Mouse (Mus musculus): ENCODE results near the gene Hand2. TPM values are rescaled to one million over a fixed set of nuclear protein-coding genes. Genes with fewer than 3 reads are reported as not detected.

The Hand2 gene
- polyA plus RNA-seq, 1 experiment from 2014 or later = not detected

DNA sequence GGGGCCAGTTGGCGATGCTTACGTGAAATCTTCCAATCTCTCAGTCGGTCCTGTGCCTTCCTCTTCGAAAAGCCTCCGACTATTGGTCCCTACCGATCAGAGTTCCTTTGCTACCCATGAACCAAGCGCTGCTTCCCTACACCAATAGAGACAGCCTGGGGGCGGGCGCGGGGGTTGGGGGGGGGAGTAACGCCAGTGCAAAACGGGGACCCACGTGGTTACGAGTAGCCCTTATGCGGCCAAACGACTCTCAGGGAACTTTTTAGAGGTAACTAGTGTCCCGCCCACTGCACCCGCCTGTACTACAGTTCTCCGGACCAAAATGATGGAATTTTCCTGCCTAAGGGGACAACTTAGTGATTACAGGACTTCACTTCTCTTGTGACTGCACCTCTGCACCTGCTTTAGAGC lies 8.2 kb downstream of the Hand2 start:
- ATAC-seq = no peak
- no peak overlapping the region for H3K4me3 ChIP-seq (ENCODE audit: low read depth, low read length)
- peak overlapping the region; percentile 8 for H3K4me2 ChIP-seq (ENCODE audit: low read length)
- H3K27ac ChIP-seq (ENCODE audit: low read length) = no peak overlapping the region
- H3K9me3 ChIP-seq (replicated peaks; ENCODE audit: control insufficient read depth, low read length, poor library complexity, severe bottlenecking) = no peaks in the 10 kb centered on the region
- no peak overlapping the region for H3K9ac ChIP-seq (ENCODE audit: low read depth, low read length)
- H3K36me3 ChIP-seq (ENCODE audit: control insufficient read depth, insufficient read depth, low read length) = no peaks in the 10 kb centered on the region
- no peaks in the 10 kb centered on the region; the same call in 1 of the 2 replicates for H3K4me1 ChIP-seq (ENCODE audit: control insufficient read depth, insufficient read depth, low read length)
- WGBS = 1% methylated on average over 19 of the region's 19 CpGs
- H3K27me3 ChIP-seq (ENCODE audit: control insufficient read depth, insufficient read depth, low read depth, low read length) = peaks cover 64% of the 10 kb centered on the region

GRCm38 (mm10) chr8:57330106-57330505 lies 9.3 kb downstream of the Hand2 start:
- Histone ChIP-seq H3K27ac (ENCODE audit: low read length) (no peak overlapping the region), H3K4me3 (ENCODE audit: low read depth, low read length) (no peak overlapping the region), H3K4me1 (ENCODE audit: control insufficient read depth, insufficient read depth, low read length) (no peaks in the 10 kb centered on the region; the same call in 1 of the 2 replicates), H3K36me3 (ENCODE audit: control insufficient read depth, insufficient read depth, low read length) (no peaks in the 10 kb centered on the region), H3K27me3 (ENCODE audit: control insufficient read depth, insufficient read depth, low read depth, low read length) (peaks cover 62% of the 10 kb centered on the region), H3K9me3 (replicated peaks; ENCODE audit: control insufficient read depth, low read length, poor library complexity, severe bottlenecking) (no peaks in the 10 kb centered on the region), H3K9ac (ENCODE audit: low read depth, low read length) (no peak overlapping the region), H3K4me2 (ENCODE audit: low read length) (no peak overlapping the region)
- ATAC-seq = no peak
- 11% methylated on average over 2 of the region's 2 CpGs for WGBS

- ATAC-seq = 0 out of 2 replicates have a peak, but pooled peaks have one; percentile 34
- H3K9ac ChIP-seq (ENCODE audit: low read depth, low read length) = no peak overlapping the region
- WGBS = under 1% methylated on average over 29 of the region's 29 CpGs
Observed at GRCm38 (mm10) chr8:57331727-57332630, 11.2 kb downstream of the Hand2 start.

GRCm38 (mm10) chr8:57332676-57333482 lies 12.1 kb downstream of the Hand2 start:
- ATAC-seq = no peak
- no peak overlapping the region for H3K4me2 ChIP-seq (ENCODE audit: low read length)
- H3K4me1 ChIP-seq (ENCODE audit: control insufficient read depth, insufficient read depth, low read length) = no peaks in the 10 kb centered on the region; the same call in 1 of the 2 replicates
- peaks cover 69% of the 10 kb centered on the region for H3K27me3 ChIP-seq (ENCODE audit: control insufficient read depth, insufficient read depth, low read depth, low read length)
- H3K27ac ChIP-seq (ENCODE audit: low read length) = no peak overlapping the region
- H3K36me3 ChIP-seq (ENCODE audit: control insufficient read depth, insufficient read depth, low read length) = no peaks in the 10 kb centered on the region
- H3K9ac ChIP-seq (ENCODE audit: low read depth, low read length) = no peak overlapping the region
- under 1% methylated on average over 26 of the region's 26 CpGs for WGBS
- no peak overlapping the region for H3K4me3 ChIP-seq (ENCODE audit: low read depth, low read length)
- no peaks in the 10 kb centered on the region for H3K9me3 ChIP-seq (replicated peaks; ENCODE audit: control insufficient read depth, low read length, poor library complexity, severe bottlenecking)

More at GRCm38 (mm10) chr8:57331727-57332630, 11.2 kb downstream of the Hand2 start:
- Histone ChIP-seq H3K4me3 (ENCODE audit: low read depth, low read length) (no peak overlapping the region), H3K27ac (ENCODE audit: low read length) (no peak overlapping the region), H3K9me3 (replicated peaks; ENCODE audit: control insufficient read depth, low read length, poor library complexity, severe bottlenecking) (no peaks in the 10 kb centered on the region), H3K4me2 (ENCODE audit: low read length) (no peak overlapping the region), H3K36me3 (ENCODE audit: control insufficient read depth, insufficient read depth, low read length) (no peaks in the 10 kb centered on the region), H3K4me1 (ENCODE audit: control insufficient read depth, insufficient read depth, low read length) (no peaks in the 10 kb centered on the region; the same call in 1 of the 2 replicates), H3K27me3 (ENCODE audit: control insufficient read depth, insufficient read depth, low read depth, low read length) (peaks cover 64% of the 10 kb centered on the region)

GRCm38 (mm10) chr8:57333483-57333770 lies 12.6 kb downstream of the Hand2 start:
- H3K9ac ChIP-seq (ENCODE audit: low read depth, low read length) = no peak overlapping the region
- no peaks in the 10 kb centered on the region for H3K36me3 ChIP-seq (ENCODE audit: control insufficient read depth, insufficient read depth, low read length)
- no peak overlapping the region for H3K4me3 ChIP-seq (ENCODE audit: low read depth, low read length)
- H3K27ac ChIP-seq (ENCODE audit: low read length) = no peak overlapping the region
- no peaks in the 10 kb centered on the region for H3K9me3 ChIP-seq (replicated peaks; ENCODE audit: control insufficient read depth, low read length, poor library complexity, severe bottlenecking)
- no peak overlapping the region for H3K4me2 ChIP-seq (ENCODE audit: low read length)
- H3K27me3 ChIP-seq (ENCODE audit: control insufficient read depth, insufficient read depth, low read depth, low read length) = peaks cover 72% of the 10 kb centered on the region
- 0 out of 2 replicates have a peak, but pooled peaks have one; percentile 68 for ATAC-seq
- 0% methylated on average over 9 of the region's 9 CpGs for WGBS
- no peaks in the 10 kb centered on the region; the same call in 1 of the 2 replicates for H3K4me1 ChIP-seq (ENCODE audit: control insufficient read depth, insufficient read depth, low read length)

DNA sequence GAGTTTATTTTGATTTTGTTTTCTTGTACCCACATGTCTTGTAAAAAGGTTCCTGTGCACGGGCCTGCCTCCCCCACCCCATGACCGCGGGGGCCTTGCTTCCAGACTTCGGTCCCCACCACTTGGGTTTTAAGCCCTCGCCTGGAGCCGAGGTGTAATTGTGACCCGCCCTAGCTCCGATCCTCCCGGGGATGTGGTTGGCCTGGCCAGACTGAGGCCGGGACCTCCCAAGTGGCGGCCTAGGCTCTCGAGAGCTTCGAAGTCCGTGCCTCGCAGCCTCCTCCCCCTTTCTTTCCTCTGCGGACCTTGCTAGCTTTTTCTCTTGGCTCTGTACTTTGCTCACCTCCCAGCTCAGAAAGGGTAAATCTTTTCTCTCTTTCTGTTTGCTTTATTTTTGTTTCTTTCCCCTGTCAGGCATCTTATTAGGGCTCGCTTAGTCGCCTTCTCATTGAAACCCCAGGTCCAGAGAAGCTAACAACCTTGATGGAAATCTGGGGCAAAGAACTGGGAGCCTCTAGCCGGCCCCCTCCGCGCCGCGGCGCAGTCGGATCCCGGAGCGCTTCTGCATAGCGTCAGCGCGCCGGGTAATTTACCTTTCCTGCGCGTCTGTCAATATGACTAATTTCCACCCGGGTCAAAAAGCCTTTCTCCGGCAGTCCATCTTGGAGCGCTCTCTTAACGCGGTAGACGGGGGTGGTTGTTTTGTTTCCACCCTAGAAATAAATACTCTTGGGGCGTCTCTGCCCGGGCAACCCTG lies 13.2 kb downstream of the Hand2 start:
- Histone ChIP-seq H3K27me3 (ENCODE audit: control insufficient read depth, insufficient read depth, low read depth, low read length) (peaks cover 73% of the 10 kb centered on the region), H3K9me3 (replicated peaks; ENCODE audit: control insufficient read depth, low read length, poor library complexity, severe bottlenecking) (no peaks in the 10 kb centered on the region), H3K4me2 (ENCODE audit: low read length) (no peak overlapping the region), H3K9ac (ENCODE audit: low read depth, low read length) (no peak overlapping the region), H3K4me1 (ENCODE audit: control insufficient read depth, insufficient read depth, low read length) (no peaks in the 10 kb centered on the region), H3K36me3 (ENCODE audit: control insufficient read depth, insufficient read depth, low read length) (no peaks in the 10 kb centered on the region), H3K27ac (ENCODE audit: low read length) (no peak overlapping the region), H3K4me3 (ENCODE audit: low read depth, low read length) (no peak overlapping the region)
- under 1% methylated on average over 41 of the region's 41 CpGs for WGBS
- ATAC-seq = peak; percentile 39; the same call in 1 of the 2 replicates

DNA sequence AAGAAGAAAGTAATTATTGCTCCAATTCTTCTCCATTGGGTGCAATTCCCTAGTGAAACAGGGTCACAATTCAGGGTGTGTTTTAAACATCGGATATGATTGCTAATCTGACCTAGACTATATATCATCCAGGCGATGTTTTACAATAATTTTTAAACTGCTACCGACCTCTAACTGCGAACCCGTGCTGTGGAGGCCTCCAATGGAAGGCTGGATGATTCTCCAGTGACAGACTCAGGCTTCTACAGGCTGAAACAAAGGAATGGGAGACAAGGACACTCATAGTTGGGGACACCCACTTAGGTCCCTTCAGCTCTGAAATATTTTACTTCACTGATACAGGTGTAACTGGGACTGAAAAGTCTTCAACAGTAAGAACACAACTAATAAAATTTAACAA lies 13.9 kb downstream of the Hand2 start:
- Histone ChIP-seq H3K36me3 (ENCODE audit: control insufficient read depth, insufficient read depth, low read length) (no peaks in the 10 kb centered on the region), H3K4me1 (ENCODE audit: control insufficient read depth, insufficient read depth, low read length) (no peaks in the 10 kb centered on the region), H3K27ac (ENCODE audit: low read length) (no peak overlapping the region), H3K4me3 (ENCODE audit: low read depth, low read length) (no peak overlapping the region), H3K9me3 (replicated peaks; ENCODE audit: control insufficient read depth, low read length, poor library complexity, severe bottlenecking) (no peaks in the 10 kb centered on the region), H3K9ac (ENCODE audit: low read depth, low read length) (no peak overlapping the region), H3K4me2 (ENCODE audit: low read length) (no peak overlapping the region), H3K27me3 (ENCODE audit: control insufficient read depth, insufficient read depth, low read depth, low read length) (peaks cover 73% of the 10 kb centered on the region)
- 1% methylated on average over 5 of the region's 5 CpGs for WGBS
- ATAC-seq = no peak

DNA sequence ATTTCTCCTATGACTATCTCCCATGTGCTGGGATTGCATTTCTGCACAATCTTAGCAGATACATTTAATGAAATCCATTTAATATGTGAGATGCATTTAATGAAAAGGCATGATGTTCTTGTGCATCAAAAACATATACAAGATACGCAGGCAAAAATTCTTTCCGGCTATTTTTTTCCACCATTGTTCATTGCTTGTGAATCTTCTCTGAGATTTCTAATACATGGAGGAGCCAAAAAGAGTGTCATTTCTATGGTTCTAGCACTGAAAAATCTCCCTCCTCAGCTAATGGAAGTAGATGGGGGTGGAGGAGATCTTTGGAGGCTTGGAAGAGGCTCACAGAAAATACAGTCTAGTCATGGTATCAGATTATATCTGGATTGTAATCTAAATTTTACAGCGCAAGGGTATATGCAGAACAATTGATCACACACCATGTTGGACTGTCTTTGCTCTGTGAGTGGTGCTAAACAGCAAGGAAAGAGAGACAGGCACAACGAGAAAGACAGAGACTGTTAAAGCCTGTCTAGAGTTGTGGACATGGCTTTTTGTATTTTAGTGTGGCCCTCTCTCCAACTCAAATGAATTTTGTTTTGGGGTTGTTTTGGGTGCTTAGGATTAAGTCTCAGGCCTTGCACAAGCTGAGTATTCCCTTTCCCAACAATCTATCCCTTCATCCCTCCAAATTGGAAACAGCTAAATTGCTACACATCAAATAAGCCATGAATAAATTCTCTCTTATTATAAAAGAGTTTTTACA lies 16.7 kb downstream of the Hand2 start:
- 31% methylated on average over 4 of the region's 4 CpGs for WGBS
- Histone ChIP-seq H3K27ac (ENCODE audit: low read length) (no peak overlapping the region), H3K9ac (ENCODE audit: low read depth, low read length) (no peak overlapping the region), H3K4me1 (ENCODE audit: control insufficient read depth, insufficient read depth, low read length) (peaks cover 4% of the 10 kb centered on the region; the same call in 1 of the 2 replicates), H3K36me3 (ENCODE audit: control insufficient read depth, insufficient read depth, low read length) (no peaks in the 10 kb centered on the region), H3K27me3 (ENCODE audit: control insufficient read depth, insufficient read depth, low read depth, low read length) (peaks cover 76% of the 10 kb centered on the region), H3K4me2 (ENCODE audit: low read length) (no peak overlapping the region), H3K4me3 (ENCODE audit: low read depth, low read length) (no peak overlapping the region), H3K9me3 (replicated peaks; ENCODE audit: control insufficient read depth, low read length, poor library complexity, severe bottlenecking) (no peaks in the 10 kb centered on the region)
- ATAC-seq = no peak
